Mouse (Mus musculus): ENCODE measurements around the gene Creld2. TPM values are rescaled to one million over a fixed set of nuclear protein-coding genes. Genes with fewer than 3 reads are reported as not detected.

Creld2 gene
- total RNA-seq, 2 experiments from 2014 or later, result 17.5 to 26.0 TPM

GRCm38 (mm10) chr15:88849621-88850020 lies 30.2 kb downstream of the Creld2 start:
- intact Hi-C loops (cut with DNase I), result no loop called here
- DNase-seq (ENCODE audit: low spot score in 2 of 2), result no peak

- intact Hi-C loops (cut with DNase I), result no loop called here
- peak; percentile 78 to 84 for DNase-seq (ENCODE audit: low spot score in 2 of 2)
Measured at GRCm38 (mm10) chr15:88850146-88850826, 30.8 kb downstream of the Creld2 start.

GRCm38 (mm10) chr15:88851076-88851475 lies 31.6 kb downstream of the Creld2 start:
- intact Hi-C loops (cut with DNase I), result no loop called here
- no peak for DNase-seq (ENCODE audit: low spot score in 2 of 2)

GRCm38 (mm10) chr15:88851507-88852149 lies 32.2 kb downstream of the Creld2 start:
- no peak for DNase-seq (ENCODE audit: low spot score in 2 of 2)
- intact Hi-C loops (cut with DNase I), result no loop called here

- DNase-seq (ENCODE audit: low spot score in 2 of 2), result no peak
- intact Hi-C loops (cut with DNase I), result no loop called here
Measured at GRCm38 (mm10) chr15:88853106-88853505, 33.7 kb downstream of the Creld2 start.

GRCm38 (mm10) chr15:88854119-88854968 lies 34.9 kb downstream of the Creld2 start:
- intact Hi-C loops (cut with DNase I), result no loop called here
- DNase-seq (ENCODE audit: low spot score in 2 of 2), result no peak

- intact Hi-C loops (cut with DNase I), result no loop called here
- DNase-seq (ENCODE audit: low spot score in 2 of 2), result no peak
Measured at GRCm38 (mm10) chr15:88854969-88855830, 35.8 kb downstream of the Creld2 start.

GRCm38 (mm10) chr15:88855896-88856417 lies 36.5 kb downstream of the Creld2 start:
- intact Hi-C loops (cut with DNase I), result no loop called here
- DNase-seq (ENCODE audit: low spot score in 2 of 2), result no peak

GRCm38 (mm10) chr15:88856613-88857012 lies 37.2 kb downstream of the Creld2 start:
- no peak for DNase-seq (ENCODE audit: low spot score in 2 of 2)
- intact Hi-C loops (cut with DNase I), result no loop called here

GRCm38 (mm10) chr15:88857361-88857760 lies 37.9 kb downstream of the Creld2 start:
- no peak for DNase-seq (ENCODE audit: low spot score in 2 of 2)
- intact Hi-C loops (cut with DNase I), result no loop called here

- intact Hi-C loops (cut with DNase I), result no loop called here
- no peak for DNase-seq (ENCODE audit: low spot score in 2 of 2)
Measured at GRCm38 (mm10) chr15:88858141-88858541, 38.7 kb downstream of the Creld2 start.

- no peak for DNase-seq (ENCODE audit: low spot score in 2 of 2)
- intact Hi-C loops (cut with DNase I), result no loop called here
Measured at GRCm38 (mm10) chr15:88858707-88859106, 39.3 kb downstream of the Creld2 start.

- intact Hi-C loops (cut with DNase I), result no loop called here
- DNase-seq (ENCODE audit: low spot score in 2 of 2), result no peak
Measured at GRCm38 (mm10) chr15:88859206-88859970, 39.9 kb downstream of the Creld2 start.

GRCm38 (mm10) chr15:88860781-88861180 lies 41.3 kb downstream of the Creld2 start:
- intact Hi-C loops (cut with DNase I), result loop anchor here (5.0 kb wide), 1 partner anchor 33 kb away; no protein-coding TSS in a partner anchor
- no peak for DNase-seq (ENCODE audit: low spot score in 2 of 2)

GRCm38 (mm10) chr15:88861772-88862622 lies 42.6 kb downstream of the Creld2 start, which contains the start of gene Pim3:
Pim3 (plus strand) TSS chr15:88862186.
- intact Hi-C loops (cut with DNase I), result loop anchor here (2.0 to 5.0 kb wide), 2 partner anchors 23 to 35 kb away; no protein-coding TSS in a partner anchor
- DNase-seq (ENCODE audit: low spot score in 2 of 2), result peak; percentile 96 to 98

- DNase-seq (ENCODE audit: low spot score in 2 of 2), result peak; percentile 69 to 77
- intact Hi-C loops (cut with DNase I), result loop anchor here (2.0 to 5.0 kb wide), 2 partner anchors 24 to 36 kb away; no protein-coding TSS in a partner anchor
Measured at GRCm38 (mm10) chr15:88862881-88863694, 43.6 kb downstream of the Creld2 start.
